Mouse (Mus musculus) adrenal gland, adult 18-20 months (tissue): ENCODE measurements around the gene St5. TPM values are rescaled to one million over a fixed set of nuclear protein-coding genes. Genes with fewer than 3 reads are reported as not detected.

ENCODE experiments used
- DNase-seq, 2 experiments: peaks; one replicate each; pipeline ENCODE4 v3.0.0; 2021 to 2022; ENCODE audit warnings: low spot score in 2 of 2
- total RNA-seq, 2 experiments: library from RNA; stranded (reverse); gene quantifications; 1 replicate in 1 of 2; 2 replicates in 1 of 2; pipeline ENCODE4 v1.2.3; 2021

St5 gene
- total RNA-seq, 2 experiments from 2014 or later = 26.5 to 27.7 TPM

- no peak for DNase-seq
Observed at GRCm38 (mm10) chr7:109533888-109534287, 169.5 kb downstream of the St5 start.

- no peak for DNase-seq
Observed at GRCm38 (mm10) chr7:109533129-109533528, 170.3 kb downstream of the St5 start.

- DNase-seq = no peak
Observed at GRCm38 (mm10) chr7:109532691-109533090, 170.7 kb downstream of the St5 start.

GRCm38 (mm10) chr7:109531501-109531900, 171.9 kb downstream of the St5 start:
- DNase-seq = no peak

GRCm38 (mm10) chr7:109529741-109530140, 173.7 kb downstream of the St5 start:
- no peak for DNase-seq

- peak in 1 of 2 experiments; percentile 54 for DNase-seq
Observed at GRCm38 (mm10) chr7:109528356-109528755, 175.0 kb downstream of the St5 start.

GRCm38 (mm10) chr7:109527536-109527935, 175.9 kb downstream of the St5 start:
- DNase-seq = no peak

GRCm38 (mm10) chr7:109525740-109526663, 177.4 kb downstream of the St5 start:
- DNase-seq = no peak

GRCm38 (mm10) chr7:109524763-109525162, 178.6 kb downstream of the St5 start:
- DNase-seq = no peak

- no peak for DNase-seq
Observed at GRCm38 (mm10) chr7:109524442-109524744, 179.0 kb downstream of the St5 start.

- DNase-seq = no peak
Observed at GRCm38 (mm10) chr7:109523741-109524441, 179.5 kb downstream of the St5 start.

GRCm38 (mm10) chr7:109523304-109523703, 180.1 kb downstream of the St5 start:
- no peak for DNase-seq

GRCm38 (mm10) chr7:109522084-109522483, 181.3 kb downstream of the St5 start:
- no peak for DNase-seq

GRCm38 (mm10) chr7:109519936-109520335, 183.5 kb downstream of the St5 start:
- DNase-seq = no peak

GRCm38 (mm10) chr7:109518838-109519696, 184.3 kb downstream of the St5 start, which contains the start of gene Rpl27a:
TSS of gene Rpl27a (plus strand) at chr7:109519147.
- DNase-seq = peak; percentile 97 to 98

- no peak for DNase-seq
Observed at GRCm38 (mm10) chr7:109518036-109518681, 185.2 kb downstream of the St5 start.

GRCm38 (mm10) chr7:109516500-109516899, 186.9 kb downstream of the St5 start:
- DNase-seq = no peak

- no peak for DNase-seq
Observed at GRCm38 (mm10) chr7:109511838-109512237, 191.6 kb downstream of the St5 start.

- no peak for DNase-seq
Observed at GRCm38 (mm10) chr7:109510799-109511198, 192.6 kb downstream of the St5 start.

- no peak for DNase-seq
Observed at GRCm38 (mm10) chr7:109508034-109508433, 195.4 kb downstream of the St5 start, which contains the start of gene Trim66. TSS of gene Trim66 (minus strand) at chr7:109508134.

- DNase-seq = no peak
Observed at GRCm38 (mm10) chr7:109507572-109507971, 195.8 kb downstream of the St5 start.
